Mouse (Mus musculus): ENCODE measurements around the gene Gprc5d.

Gene Gprc5d

GRCm38 (mm10) chr6:135136439-135137161 is 18.5 kb upstream of the Gprc5d start:
- no peak for DNase-seq (ENCODE audit: low read depth, low spot score)

DNA sequence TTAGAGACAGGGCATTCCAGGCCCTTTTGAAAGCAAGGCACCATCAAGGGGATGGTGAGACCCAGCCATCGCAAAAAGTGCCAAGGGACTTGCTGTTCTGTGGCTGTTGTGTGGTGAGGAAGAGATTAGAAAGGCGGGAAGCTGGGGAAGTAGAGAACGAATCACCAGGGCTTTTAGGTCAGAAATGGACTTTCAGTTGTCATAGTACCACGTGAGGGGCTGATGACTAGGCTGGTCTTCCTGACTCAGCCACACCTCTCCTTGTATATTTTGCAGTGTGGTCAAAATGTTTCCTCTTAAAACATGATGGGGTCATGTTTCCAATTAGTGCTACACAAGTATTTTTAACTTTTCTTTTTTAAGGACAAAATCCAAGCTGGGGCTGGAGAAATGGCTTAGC is 17.7 kb upstream of the Gprc5d start:
- no peak for DNase-seq (ENCODE audit: low read depth, low spot score)

DNA sequence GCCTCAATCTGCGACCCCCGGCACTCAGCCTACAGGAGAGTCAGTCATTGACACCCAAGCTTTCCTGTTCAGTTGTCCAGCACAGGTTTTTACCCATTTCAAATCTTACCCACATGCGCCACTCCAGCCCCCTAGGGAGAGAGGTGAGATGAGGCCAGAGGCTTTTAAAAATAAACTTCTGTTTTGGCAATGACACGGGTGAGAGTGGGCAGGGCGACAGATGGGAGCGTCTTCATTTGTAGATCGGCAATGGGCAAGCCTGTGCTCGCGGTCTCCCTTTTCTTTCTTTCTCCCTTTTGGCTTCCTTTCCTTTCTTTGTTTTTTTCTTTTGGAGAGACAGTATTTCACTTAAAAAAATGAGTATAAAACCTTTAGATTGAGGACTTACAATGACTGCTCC is 15.4 kb upstream of the Gprc5d start:
- no peak for DNase-seq (ENCODE audit: low read depth, low spot score)

GRCm38 (mm10) chr6:135133086-135133485 is 15.0 kb upstream of the Gprc5d start:
- no peak for DNase-seq (ENCODE audit: low read depth, low spot score)

DNA sequence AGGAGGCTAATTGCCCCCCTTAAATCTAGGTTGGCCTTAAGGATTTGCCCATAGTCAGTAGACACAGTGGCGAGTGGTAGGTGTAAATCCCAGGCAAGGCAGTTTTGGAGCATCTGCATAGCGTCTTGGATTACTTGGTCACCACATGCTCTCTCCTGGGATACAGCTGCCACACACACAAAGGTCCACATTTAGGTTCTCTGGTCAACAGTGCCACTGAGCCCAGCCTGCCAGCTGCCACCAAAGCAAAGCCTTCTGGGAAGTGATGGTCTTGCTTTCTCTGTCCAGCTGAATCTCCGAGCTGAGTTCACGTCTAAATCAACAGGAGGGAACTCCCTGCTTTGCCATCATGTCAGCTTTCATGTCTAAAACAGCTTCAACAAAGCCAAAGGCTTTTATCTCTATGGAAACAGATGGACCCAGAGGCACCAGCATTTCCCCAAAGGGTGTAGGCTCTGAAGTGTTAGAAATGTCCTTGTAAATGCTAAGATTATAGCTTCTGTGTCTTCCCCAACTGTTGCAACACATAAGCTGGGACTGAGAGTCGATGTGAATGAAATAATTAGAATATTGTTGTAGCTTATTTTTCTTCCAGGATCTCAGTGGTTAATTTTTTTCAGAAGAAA is 6.8 kb upstream of the Gprc5d start:
- no peak for DNase-seq (ENCODE audit: low read depth, low spot score)

- no peak for DNase-seq (ENCODE audit: low read depth, low spot score)
These were observed 1.6 kb downstream of the Gprc5d start for GRCm38 (mm10) chr6:135116479-135116878.

DNA sequence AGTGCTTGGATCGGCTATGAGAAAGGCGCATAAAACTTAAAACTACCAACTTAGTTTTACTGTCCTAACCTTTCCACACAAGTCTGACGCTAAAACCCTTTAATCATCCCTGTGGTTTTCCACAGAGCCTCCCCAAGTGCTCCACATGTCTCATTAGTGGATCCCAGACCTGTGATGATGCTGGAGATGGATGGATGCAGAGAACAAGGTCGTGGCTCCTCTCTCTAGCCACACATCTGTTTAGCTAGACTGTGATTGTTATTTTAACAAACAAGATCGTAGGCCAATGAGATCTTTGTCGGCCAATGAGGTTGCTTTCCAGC is 5.0 kb downstream of the Gprc5d start:
- no peak for DNase-seq (ENCODE audit: low read depth, low spot score)

DNA sequence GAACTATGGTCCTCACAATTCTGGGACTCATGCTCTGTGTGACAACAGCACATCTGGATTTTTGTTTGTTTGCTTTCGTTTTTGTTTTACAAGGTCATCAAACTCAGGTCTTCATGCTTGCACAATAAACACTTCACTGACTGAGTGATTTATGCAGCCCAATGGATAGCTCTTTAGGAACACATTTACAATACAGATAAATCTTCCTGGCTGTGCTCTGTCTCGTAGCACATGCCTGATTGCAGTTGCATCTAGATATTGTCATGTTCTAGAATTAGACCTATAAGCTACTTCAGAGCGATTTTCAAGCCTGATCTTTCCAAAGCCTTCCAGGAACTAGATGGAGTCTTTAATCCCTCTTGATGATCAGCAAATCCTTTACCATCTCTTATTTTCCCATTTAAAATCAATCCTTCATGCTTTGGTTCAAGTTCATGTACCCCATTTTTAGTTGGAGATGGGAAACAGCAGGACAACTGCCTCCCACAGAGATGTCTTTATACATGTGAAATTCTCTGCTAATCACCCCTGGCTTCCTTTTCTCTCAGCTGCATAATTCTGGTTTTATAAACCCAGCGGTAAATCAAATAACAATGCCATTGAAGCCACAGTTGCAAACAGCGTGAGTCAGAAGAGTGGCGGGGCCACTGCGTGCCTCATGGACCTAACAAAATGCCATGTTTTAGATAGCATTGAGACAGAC is 5.5 kb downstream of the Gprc5d start:
- no peak for DNase-seq (ENCODE audit: low read depth, low spot score)

DNA sequence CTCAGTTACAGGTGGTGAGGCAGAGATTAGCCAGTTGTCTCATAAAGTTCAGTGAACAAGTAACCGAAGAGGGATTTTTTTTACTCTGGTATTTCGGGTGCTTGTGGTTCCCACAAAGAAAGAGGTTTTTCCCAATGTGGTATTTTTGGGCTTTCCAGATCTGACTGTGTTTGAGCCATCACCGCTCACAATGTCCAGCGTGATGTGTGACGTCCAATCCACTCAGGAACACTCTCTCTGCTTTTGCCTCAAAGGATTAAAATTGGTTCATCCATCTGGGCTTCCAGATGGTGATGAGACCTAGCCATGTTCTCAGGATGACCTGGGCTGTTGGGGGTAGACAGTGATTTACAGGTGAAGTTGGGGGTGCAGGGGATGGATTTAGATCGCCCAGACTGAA is 11.1 kb downstream of the Gprc5d start:
- no peak for DNase-seq (ENCODE audit: low read depth, low spot score)

GRCm38 (mm10) chr6:135102736-135103303 is 15.3 kb downstream of the Gprc5d start:
- no peak for DNase-seq (ENCODE audit: low read depth, low spot score)

- DNase-seq (ENCODE audit: low read depth, low spot score): no peak
These were observed 17.2 kb downstream of the Gprc5d start for GRCm38 (mm10) chr6:135100787-135101472.

- no peak for DNase-seq (ENCODE audit: low read depth, low spot score)
These were observed 25.1 kb downstream of the Gprc5d start for GRCm38 (mm10) chr6:135092798-135093470.

- DNase-seq (ENCODE audit: low read depth, low spot score): no peak
These were observed 27.4 kb downstream of the Gprc5d start for GRCm38 (mm10) chr6:135090661-135091060.

GRCm38 (mm10) chr6:135089786-135090185 is 28.3 kb downstream of the Gprc5d start:
- no peak for DNase-seq (ENCODE audit: low read depth, low spot score)

DNA sequence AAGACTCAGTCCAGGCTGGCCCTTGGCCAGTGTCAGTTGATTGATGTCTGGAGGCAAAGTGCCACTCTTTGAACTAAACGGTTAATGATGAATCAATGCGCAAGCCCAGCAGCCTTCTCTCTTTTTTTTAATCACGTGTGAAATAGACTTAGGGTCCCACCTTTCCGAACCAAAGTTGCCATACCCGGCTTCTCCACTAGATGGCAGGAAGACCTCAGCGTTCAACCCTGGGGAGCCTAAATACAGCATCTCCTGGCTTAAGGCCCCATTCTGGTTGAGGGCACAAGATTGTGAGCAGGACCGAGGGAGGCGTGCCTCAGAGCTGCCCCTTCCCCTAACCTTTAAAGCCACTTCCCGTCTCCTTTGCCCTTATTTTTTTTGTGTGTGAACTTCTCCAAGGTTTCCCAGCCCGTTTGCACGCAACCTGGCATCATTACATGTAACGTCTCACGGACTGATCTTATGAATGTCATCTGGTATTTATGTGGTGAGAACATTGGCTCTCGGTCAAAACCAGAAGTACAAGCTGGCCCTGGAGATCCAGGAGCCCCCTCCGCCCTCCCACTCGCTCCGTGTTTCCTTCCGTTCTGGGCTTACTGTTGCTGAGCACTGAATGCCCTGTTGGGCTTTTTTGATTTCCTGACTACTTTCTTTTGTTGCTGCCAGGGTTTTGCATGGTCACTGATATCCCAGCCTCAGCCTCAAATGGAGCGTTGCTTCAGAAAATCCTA is 30.2 kb downstream of the Gprc5d start:
- peak; percentile 75 for DNase-seq (ENCODE audit: low read depth, low spot score)

GRCm38 (mm10) chr6:135085703-135086102 is 32.4 kb downstream of the Gprc5d start:
- no peak for DNase-seq (ENCODE audit: low read depth, low spot score)

GRCm38 (mm10) chr6:135083991-135084502 is 34.0 kb downstream of the Gprc5d start:
- DNase-seq (ENCODE audit: low read depth, low spot score): no peak

DNA sequence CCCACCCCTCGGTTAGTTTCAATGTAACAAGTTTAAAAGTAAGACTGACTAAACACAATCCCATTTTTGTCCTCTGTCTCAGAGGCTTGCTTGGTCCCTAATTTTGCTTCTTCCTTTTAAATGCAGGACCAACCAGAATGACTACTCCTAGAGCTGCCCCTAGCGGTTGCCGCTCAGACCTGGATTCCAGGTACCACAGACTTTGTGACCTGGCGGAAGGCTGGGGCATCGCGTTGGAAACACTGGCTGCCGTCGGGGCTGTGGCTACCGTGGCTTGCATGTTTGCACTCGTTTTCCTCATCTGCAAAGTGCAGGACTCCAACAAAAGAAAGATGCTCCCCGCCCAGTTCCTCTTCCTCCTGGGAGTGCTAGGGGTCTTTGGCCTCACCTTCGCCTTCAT is 39.7 kb downstream of the Gprc5d start:
- peak; percentile 55 for DNase-seq (ENCODE audit: low read depth, low spot score)

DNA sequence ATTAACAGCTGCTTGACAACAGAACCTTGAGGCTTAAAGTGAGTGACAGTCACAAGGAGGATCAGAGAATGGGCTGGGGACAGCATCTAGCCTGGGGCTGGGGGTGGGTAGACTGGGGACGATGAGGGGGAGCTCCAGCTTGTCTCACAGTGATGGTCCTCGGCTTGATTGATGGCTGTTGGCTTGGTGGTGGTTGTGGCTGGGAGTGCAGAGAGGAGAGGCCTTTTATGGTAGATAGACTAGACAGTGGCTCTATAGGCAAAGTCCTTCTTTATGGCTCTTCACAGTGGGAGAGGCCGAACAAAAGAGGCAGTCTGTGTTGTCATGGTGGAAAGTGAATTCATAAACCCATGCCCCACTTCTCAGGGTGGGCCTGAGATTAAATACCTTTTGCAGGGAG is 41.9 kb downstream of the Gprc5d start:
- DNase-seq (ENCODE audit: low read depth, low spot score): no peak

GRCm38 (mm10) chr6:135074405-135074947 is 43.6 kb downstream of the Gprc5d start:
- no peak for DNase-seq (ENCODE audit: low read depth, low spot score)

Measured in WW6 (cell line).